Mouse (Mus musculus) neural tube, embryonic 14.5 days (tissue): ENCODE results near the gene Mrpl35. TPM values are rescaled to one million over a fixed set of nuclear protein-coding genes. Genes with fewer than 3 reads are reported as not detected.

Source experiments
- polyA plus RNA-seq: library from polyadenylated mRNA; unstranded; fragments of >200 nt; fragmentation: Nextera tagmentation; extraction: Ambion mirVana; gene quantifications from 2 replicates; pipeline ENCODE4 v1.2.1, GENCODE M21; 2014

Mrpl35 gene
- polyA plus RNA-seq, 1 experiment from 2014 or later: 46.2 TPM

Other genes starting within 250 kb of the Mrpl35 start
- 30.7 and 39.6 TPM in 2 replicates for gene Kdm3a, start 194.0 kb downstream of the Mrpl35 start, polyA plus RNA-seq
- gene Reep1, start 119.4 kb downstream of the Mrpl35 start, polyA plus RNA-seq: 332 and 358 TPM in 2 replicates
- gene Immt, start 4.4 kb upstream of the Mrpl35 start, polyA plus RNA-seq: 175 and 179 TPM in 2 replicates
- gene Ptcd3, start 81.8 kb upstream of the Mrpl35 start, polyA plus RNA-seq: 98.9 and 101 TPM in 2 replicates
- 16.3 and 19.7 TPM in 2 replicates for gene Polr1a, start 82.1 kb upstream of the Mrpl35 start, polyA plus RNA-seq